Mouse (Mus musculus) cerebellum, adult 2 months (tissue): ENCODE results near the gene Rai2.

Experiments used
- CTCF ChIP-seq: fragments of 200-500 bp; IDR thresholded peaks from 2 replicates; pipeline ENCODE4 v1.5.1; 2011; ENCODE audit warnings: low read depth, mild to moderate bottlenecking, control low read depth, low read length, moderate library complexity, borderline replicate concordance; ENCODE audit not compliant: insufficient read depth
- POLR2A ChIP-seq: fragments of 200-500 bp; IDR thresholded peaks from 2 replicates; pipeline ENCODE4 v1.6.1; 2011; ENCODE audit warnings: low read length, control low read depth, borderline replicate concordance; ENCODE audit not compliant: insufficient read depth

- no peak for TF ChIP-seq CTCF
- TF ChIP-seq POLR2A = no peak
These were observed 1.0 kb downstream of the Rai2 start for GRCm38 (mm10) chrX:161717764-161718382.
